Mouse (Mus musculus): ENCODE data around the gene Fhl2.

The Fhl2 gene

GRCm38 (mm10) chr1:43108729-43109128, 88.1 kb downstream of the Fhl2 start:
- no peak for DNase-seq (ENCODE audit: low spot score)

GRCm38 (mm10) chr1:43098031-43098984, 98.5 kb downstream of the Fhl2 start, which contains the start of the genes Tgfbrap1 and AI597479:
Tgfbrap1 (minus strand) TSS chr1:43098637.
AI597479 (plus strand) TSS chr1:43098710.
- DNase-seq (ENCODE audit: low spot score): peak; percentile 97

GRCm38 (mm10) chr1:43094206-43094605, 102.6 kb downstream of the Fhl2 start:
- DNase-seq (ENCODE audit: low spot score): no peak

GRCm38 (mm10) chr1:43092056-43093015, 104.4 kb downstream of the Fhl2 start:
- DNase-seq (ENCODE audit: low spot score): peak; percentile 71

GRCm38 (mm10) chr1:43091306-43092055, 105.3 kb downstream of the Fhl2 start:
- DNase-seq (ENCODE audit: low spot score): no peak

- no peak for DNase-seq (ENCODE audit: low spot score)
Measured at GRCm38 (mm10) chr1:43090418-43090817, 106.4 kb downstream of the Fhl2 start.

- no peak for DNase-seq (ENCODE audit: low spot score)
Measured at GRCm38 (mm10) chr1:43082946-43083345, 113.8 kb downstream of the Fhl2 start.

- DNase-seq (ENCODE audit: low spot score): no peak
Measured at GRCm38 (mm10) chr1:43078124-43078523, 118.7 kb downstream of the Fhl2 start.

- DNase-seq (ENCODE audit: low spot score): no peak
Measured at GRCm38 (mm10) chr1:43074791-43075190, 122.0 kb downstream of the Fhl2 start.
